Mouse (Mus musculus): ENCODE results near the gene Sema4d. TPM values are rescaled to one million over a fixed set of nuclear protein-coding genes. Genes with fewer than 3 reads are reported as not detected.

Sema4d gene
- polyA plus RNA-seq, 1 experiment from 2014 or later, result 9.8 TPM

GRCm38 (mm10) chr13:51763019-51763698, 30.4 kb downstream of the Sema4d start:
- WGBS, result 69% methylated on average over 12 of the region's 12 CpGs
- ATAC-seq (ENCODE audit: low read depth), result no peak
- H3K4me1 ChIP-seq (replicated peaks; ENCODE audit: control insufficient read depth, insufficient read depth, low read length), result peaks cover 15% of the 10 kb centered on the region
- no peaks in the 10 kb centered on the region for H3K27me3 ChIP-seq (ENCODE audit: control insufficient read depth, insufficient read depth, low read depth, low read length)
- no peak overlapping the region for H3K4me2 ChIP-seq (ENCODE audit: low read depth, low read length)
- H3K9me3 ChIP-seq (ENCODE audit: control insufficient read depth, low read length), result no peaks in the 10 kb centered on the region
- no peak overlapping the region for H3K27ac ChIP-seq (ENCODE audit: low read length)
- no peak overlapping the region for H3K9ac ChIP-seq (ENCODE audit: low read length)
- H3K36me3 ChIP-seq (ENCODE audit: control insufficient read depth, insufficient read depth, low read length), result no peaks in the 10 kb centered on the region
- H3K4me3 ChIP-seq (ENCODE audit: low read length), result no peak overlapping the region

- H3K9ac ChIP-seq (ENCODE audit: low read length), result no peak overlapping the region
- H3K27me3 ChIP-seq (ENCODE audit: control insufficient read depth, insufficient read depth, low read depth, low read length), result no peaks in the 10 kb centered on the region
- no peak overlapping the region for H3K4me3 ChIP-seq (ENCODE audit: low read length)
- WGBS, result 45% methylated on average over 10 of the region's 10 CpGs
- peak overlapping the region; percentile 77 for H3K27ac ChIP-seq (ENCODE audit: low read length)
- H3K9me3 ChIP-seq (ENCODE audit: control insufficient read depth, low read length), result no peaks in the 10 kb centered on the region
- H3K36me3 ChIP-seq (ENCODE audit: control insufficient read depth, insufficient read depth, low read length), result no peaks in the 10 kb centered on the region
- ATAC-seq (ENCODE audit: low read depth), result peak; percentile 56
- H3K4me2 ChIP-seq (ENCODE audit: low read depth, low read length), result no peak overlapping the region
- H3K4me1 ChIP-seq (replicated peaks; ENCODE audit: control insufficient read depth, insufficient read depth, low read length), result peaks cover 18% of the 10 kb centered on the region
Observed at GRCm38 (mm10) chr13:51761186-51761813, 32.2 kb downstream of the Sema4d start.

- Histone ChIP-seq H3K4me2 (ENCODE audit: low read depth, low read length) (no peak overlapping the region), H3K27me3 (ENCODE audit: control insufficient read depth, insufficient read depth, low read depth, low read length) (no peaks in the 10 kb centered on the region), H3K36me3 (ENCODE audit: control insufficient read depth, insufficient read depth, low read length) (no peaks in the 10 kb centered on the region), H3K9me3 (ENCODE audit: control insufficient read depth, low read length) (no peaks in the 10 kb centered on the region), H3K4me1 (replicated peaks; ENCODE audit: control insufficient read depth, insufficient read depth, low read length) (peaks cover 25% of the 10 kb centered on the region), H3K9ac (ENCODE audit: low read length) (no peak overlapping the region), H3K4me3 (ENCODE audit: low read length) (no peak overlapping the region), H3K27ac (ENCODE audit: low read length) (no peak overlapping the region)
- no peak for ATAC-seq (ENCODE audit: low read depth)
- WGBS, result 86% methylated on average over 6 of the region's 6 CpGs
Observed at GRCm38 (mm10) chr13:51759256-51759987, 34.1 kb downstream of the Sema4d start.

- H3K27ac ChIP-seq (ENCODE audit: low read length), result no peak overlapping the region
- peaks cover 27% of the 10 kb centered on the region for H3K4me1 ChIP-seq (replicated peaks; ENCODE audit: control insufficient read depth, insufficient read depth, low read length)
- no peak overlapping the region for H3K4me2 ChIP-seq (ENCODE audit: low read depth, low read length)
- ATAC-seq (ENCODE audit: low read depth), result no peak
- H3K36me3 ChIP-seq (ENCODE audit: control insufficient read depth, insufficient read depth, low read length), result no peaks in the 10 kb centered on the region
- H3K9ac ChIP-seq (ENCODE audit: low read length), result no peak overlapping the region
- WGBS, result 60% methylated on average over 9 of the region's 9 CpGs
- no peaks in the 10 kb centered on the region for H3K27me3 ChIP-seq (ENCODE audit: control insufficient read depth, insufficient read depth, low read depth, low read length)
- H3K9me3 ChIP-seq (ENCODE audit: control insufficient read depth, low read length), result no peaks in the 10 kb centered on the region
- no peak overlapping the region for H3K4me3 ChIP-seq (ENCODE audit: low read length)
Observed at GRCm38 (mm10) chr13:51758428-51758827, 35.1 kb downstream of the Sema4d start.

GRCm38 (mm10) chr13:51757099-51757498, 36.4 kb downstream of the Sema4d start:
- H3K27ac ChIP-seq (ENCODE audit: low read length), result no peak overlapping the region
- peaks cover 28% of the 10 kb centered on the region for H3K4me1 ChIP-seq (replicated peaks; ENCODE audit: control insufficient read depth, insufficient read depth, low read length)
- no peak for ATAC-seq (ENCODE audit: low read depth)
- H3K4me2 ChIP-seq (ENCODE audit: low read depth, low read length), result no peak overlapping the region
- no peaks in the 10 kb centered on the region for H3K36me3 ChIP-seq (ENCODE audit: control insufficient read depth, insufficient read depth, low read length)
- no peak overlapping the region for H3K4me3 ChIP-seq (ENCODE audit: low read length)
- H3K27me3 ChIP-seq (ENCODE audit: control insufficient read depth, insufficient read depth, low read depth, low read length), result no peaks in the 10 kb centered on the region
- no peaks in the 10 kb centered on the region for H3K9me3 ChIP-seq (ENCODE audit: control insufficient read depth, low read length)
- WGBS, result 51% methylated on average over 2 of the region's 2 CpGs
- no peak overlapping the region for H3K9ac ChIP-seq (ENCODE audit: low read length)

GRCm38 (mm10) chr13:51756563-51756962, 37.0 kb downstream of the Sema4d start:
- peaks cover 25% of the 10 kb centered on the region for H3K4me1 ChIP-seq (replicated peaks; ENCODE audit: control insufficient read depth, insufficient read depth, low read length)
- no peaks in the 10 kb centered on the region for H3K27me3 ChIP-seq (ENCODE audit: control insufficient read depth, insufficient read depth, low read depth, low read length)
- H3K27ac ChIP-seq (ENCODE audit: low read length), result no peak overlapping the region
- H3K9me3 ChIP-seq (ENCODE audit: control insufficient read depth, low read length), result no peaks in the 10 kb centered on the region
- no peak overlapping the region for H3K9ac ChIP-seq (ENCODE audit: low read length)
- 38% methylated on average over 3 of the region's 3 CpGs for WGBS
- H3K36me3 ChIP-seq (ENCODE audit: control insufficient read depth, insufficient read depth, low read length), result no peaks in the 10 kb centered on the region
- ATAC-seq (ENCODE audit: low read depth), result 0 out of 2 replicates have a peak, but pooled peaks have one; percentile 18
- H3K4me3 ChIP-seq (ENCODE audit: low read length), result no peak overlapping the region
- no peak overlapping the region for H3K4me2 ChIP-seq (ENCODE audit: low read depth, low read length)

DNA sequence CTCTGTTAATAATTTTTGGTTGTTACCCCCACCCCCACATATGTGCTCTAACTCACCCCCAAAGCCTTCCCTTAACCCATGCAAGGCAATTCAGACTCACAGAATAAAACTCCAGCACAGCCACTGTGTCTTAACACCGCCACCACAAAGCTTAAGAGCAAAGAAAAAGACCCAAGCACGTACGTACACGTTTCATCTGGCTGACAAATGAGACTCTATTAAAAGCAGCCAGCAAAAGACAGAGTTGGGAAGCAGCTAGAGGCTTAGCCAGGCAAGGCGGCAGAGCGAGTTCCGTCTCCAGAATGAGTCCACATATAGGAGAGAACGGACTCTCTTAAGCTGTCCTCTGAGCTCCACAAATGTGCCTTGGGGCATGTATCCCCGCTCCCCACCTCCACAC, 37.5 kb downstream of the Sema4d start:
- H3K27me3 ChIP-seq (ENCODE audit: control insufficient read depth, insufficient read depth, low read depth, low read length), result no peaks in the 10 kb centered on the region
- WGBS, result 62% methylated on average over 9 of the region's 9 CpGs
- H3K4me1 ChIP-seq (replicated peaks; ENCODE audit: control insufficient read depth, insufficient read depth, low read length), result peaks cover 25% of the 10 kb centered on the region
- H3K36me3 ChIP-seq (ENCODE audit: control insufficient read depth, insufficient read depth, low read length), result no peaks in the 10 kb centered on the region
- H3K9me3 ChIP-seq (ENCODE audit: control insufficient read depth, low read length), result no peaks in the 10 kb centered on the region
- H3K4me2 ChIP-seq (ENCODE audit: low read depth, low read length), result no peak overlapping the region
- H3K27ac ChIP-seq (ENCODE audit: low read length), result no peak overlapping the region
- ATAC-seq (ENCODE audit: low read depth), result no peak
- H3K4me3 ChIP-seq (ENCODE audit: low read length), result no peak overlapping the region
- H3K9ac ChIP-seq (ENCODE audit: low read length), result no peak overlapping the region

DNA sequence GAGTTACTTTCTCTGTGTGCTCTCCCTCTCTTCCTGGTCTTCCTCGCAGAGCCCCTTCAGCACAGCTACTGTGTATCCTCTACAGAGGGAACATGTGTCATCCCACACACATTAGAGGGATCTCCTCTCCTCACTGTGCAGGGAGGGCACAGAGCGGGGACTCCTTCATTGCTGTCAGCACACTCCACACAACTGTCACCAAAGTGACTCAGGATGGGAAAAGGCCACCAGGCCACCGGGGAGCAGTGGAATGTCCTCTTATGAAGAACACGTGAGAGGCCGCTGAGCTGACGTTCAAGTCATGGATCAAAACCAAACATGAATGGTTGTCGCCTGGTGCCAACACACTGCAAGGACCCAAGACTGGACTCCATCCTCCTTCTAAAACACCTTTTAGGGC, 38.0 kb downstream of the Sema4d start:
- Histone ChIP-seq H3K4me2 (ENCODE audit: low read depth, low read length) (no peak overlapping the region), H3K9me3 (ENCODE audit: control insufficient read depth, low read length) (no peaks in the 10 kb centered on the region), H3K9ac (ENCODE audit: low read length) (no peak overlapping the region), H3K4me3 (ENCODE audit: low read length) (no peak overlapping the region), H3K27ac (ENCODE audit: low read length) (no peak overlapping the region), H3K27me3 (ENCODE audit: control insufficient read depth, insufficient read depth, low read depth, low read length) (no peaks in the 10 kb centered on the region), H3K4me1 (replicated peaks; ENCODE audit: control insufficient read depth, insufficient read depth, low read length) (peaks cover 24% of the 10 kb centered on the region), H3K36me3 (ENCODE audit: control insufficient read depth, insufficient read depth, low read length) (no peaks in the 10 kb centered on the region)
- ATAC-seq (ENCODE audit: low read depth), result no peak
- WGBS, result 64% methylated on average over 7 of the region's 7 CpGs

DNA sequence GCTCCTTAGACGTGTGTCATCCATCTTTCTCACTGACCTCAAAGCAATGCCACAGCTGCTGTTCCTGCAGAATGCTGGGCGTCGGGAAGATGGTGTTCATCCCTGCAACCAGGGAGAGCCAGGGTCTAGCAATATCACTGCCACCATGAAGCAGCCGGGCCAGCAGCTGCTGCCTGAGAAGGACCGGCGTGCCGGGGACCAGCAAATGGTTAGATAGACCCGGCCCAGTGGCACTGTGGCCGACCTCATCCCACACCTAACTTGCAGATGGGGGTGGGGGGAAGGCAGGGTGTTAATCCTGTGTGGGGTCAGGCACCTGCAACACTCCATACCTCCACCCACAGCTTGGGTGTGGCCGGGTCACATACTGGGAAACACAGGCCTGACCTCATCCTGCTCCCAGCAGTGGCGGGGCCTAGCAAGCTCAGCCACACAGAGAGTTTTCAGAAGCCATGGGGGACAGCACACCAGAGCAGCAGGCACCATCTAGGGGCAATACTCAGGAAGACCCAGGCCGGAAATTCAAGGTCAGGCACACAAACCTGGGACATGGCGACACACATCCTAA, 38.9 kb downstream of the Sema4d start:
- Histone ChIP-seq H3K36me3 (ENCODE audit: control insufficient read depth, insufficient read depth, low read length) (no peaks in the 10 kb centered on the region), H3K4me2 (ENCODE audit: low read depth, low read length) (no peak overlapping the region), H3K9ac (ENCODE audit: low read length) (no peak overlapping the region), H3K27ac (ENCODE audit: low read length) (no peak overlapping the region), H3K9me3 (ENCODE audit: control insufficient read depth, low read length) (no peaks in the 10 kb centered on the region), H3K27me3 (ENCODE audit: control insufficient read depth, insufficient read depth, low read depth, low read length) (no peaks in the 10 kb centered on the region), H3K4me3 (ENCODE audit: low read length) (no peak overlapping the region), H3K4me1 (replicated peaks; ENCODE audit: control insufficient read depth, insufficient read depth, low read length) (peaks cover 27% of the 10 kb centered on the region)
- 71% methylated on average over 13 of the region's 13 CpGs for WGBS
- no peak for ATAC-seq (ENCODE audit: low read depth)
